In genomic region chr12:5215836-5216747, GRCm38 (mm10) we compare ENCODE assay signal across 11 mouse cellular contexts.
DNase-seq lines count a peak whose midpoint lies in the region; ATAC-seq and TF ChIP-seq lines count a peak whose summit lies in the region.
"Had no signal": no experiment of that assay in that cellular context is flagged by ENCODE, and none has a peak within 500 bp of the region (broad histone marks: within the 10 kb centered on the region; RNA-seq: fewer than 3 reads in every experiment).

No protein-coding gene starts in this region.

- no peak overlapping the region for H3K4me2 ChIP-seq in kidney, embryonic 16.5 days (replicated peaks; ENCODE audit: low read depth, low read length)
- H3K4me2 ChIP-seq in midbrain, embryonic 13.5 days (replicated peaks), result peak overlapping the region; percentile 27; the same call in 1 of the 2 replicates
- H3K4me2 ChIP-seq: heart, embryonic 15.5 days had no signal

- intact Hi-C loops in gastrocnemius, postnatal 14 days (cut with DNase I; ENCODE audit: low total_unique reads), result no loop called here
- intact Hi-C loops in heart, postnatal 14 days (cut with DNase I), result no loop called here

- peak; percentile 43 for DNase-seq in kidney, adult 2 months
- peak; percentile 63 for DNase-seq in embryo, embryonic 11 days
- DNase-seq in gastrocnemius, postnatal 14 days, result peak; percentile 72
- DNase-seq in adrenal gland, adult 8-10 months, result no peak
- DNase-seq in ovary, postnatal 36 days (ENCODE audit: low spot score), result no peak
- DNase-seq in heart, postnatal 14 days, result no peak

- H3K27me3 ChIP-seq in kidney, adult 2 months (replicated peaks; ENCODE audit: control insufficient read depth, insufficient read depth, low read length), result no peaks in the 10 kb centered on the region
- no peaks in the 10 kb centered on the region for H3K27me3 ChIP-seq in kidney, embryonic 16.5 days (ENCODE audit: insufficient read depth, low read length)
- H3K27me3 ChIP-seq in midbrain, embryonic 13.5 days, result no peaks in the 10 kb centered on the region
- H3K27me3 ChIP-seq: heart, embryonic 15.5 days had no signal

- H3K27ac ChIP-seq in kidney, adult 2 months (ENCODE audit: insufficient read depth, low read depth, low read length), result no peak overlapping the region
- H3K27ac ChIP-seq in kidney, embryonic 16.5 days (ENCODE audit: low read length), result no peak overlapping the region
- H3K27ac ChIP-seq in midbrain, embryonic 13.5 days, result peak overlapping the region; percentile 84
- H3K27ac ChIP-seq: heart, embryonic 15.5 days; macrophage had no signal

- ATAC-seq in kidney, embryonic 16.5 days (ENCODE audit: low FRiP score, low TSS enrichment), result no peak
- ATAC-seq in midbrain, embryonic 13.5 days, result peak; percentile 84
- ATAC-seq: activated CD4-positive, CD25-positive, alpha-beta regulatory T cell, adult 4 months had no signal

- no peak for TF ChIP-seq POLR2A in kidney, adult 2 months (IDR thresholded peaks at IDR 0.05; ENCODE audit: low read depth, low read length)

- no peak overlapping the region for H3K4me3 ChIP-seq in kidney, adult 2 months (ENCODE audit: insufficient read depth, low read depth, low read length)
- no peak overlapping the region for H3K4me3 ChIP-seq in kidney, embryonic 16.5 days (ENCODE audit: low read length)
- no peak overlapping the region for H3K4me3 ChIP-seq in midbrain, embryonic 13.5 days (replicated peaks)
- H3K4me3 ChIP-seq: heart, embryonic 15.5 days had no signal

- no peak for TF ChIP-seq CTCF in kidney, adult 2 months (conservative IDR thresholded peaks at IDR 0.05; ENCODE audit: insufficient read depth, insufficient read length, low read depth, low read length)

- WGBS in kidney, adult 2 months, result 59% methylated on average over 15 of the region's 15 CpGs
- 59% methylated on average over 15 of the region's 15 CpGs for WGBS in kidney, embryonic 16.5 days
- 15% methylated on average over 15 of the region's 15 CpGs for WGBS in midbrain, embryonic 13.5 days

- no peak overlapping the region for H3K9ac ChIP-seq in kidney, embryonic 16.5 days (replicated peaks; ENCODE audit: low read length)
- no peak overlapping the region for H3K9ac ChIP-seq in midbrain, embryonic 13.5 days (replicated peaks)
- H3K9ac ChIP-seq: heart, embryonic 15.5 days had no signal

- no peaks in the 10 kb centered on the region for H3K36me3 ChIP-seq in kidney, adult 2 months (ENCODE audit: control insufficient read depth, insufficient read depth, low read length)
- no peaks in the 10 kb centered on the region for H3K36me3 ChIP-seq in kidney, embryonic 16.5 days (ENCODE audit: insufficient read depth, low read length)
- H3K36me3 ChIP-seq in midbrain, embryonic 13.5 days, result no peaks in the 10 kb centered on the region
- H3K36me3 ChIP-seq: heart, embryonic 15.5 days had no signal

- no peaks in the 10 kb centered on the region for H3K9me3 ChIP-seq in kidney, embryonic 16.5 days (ENCODE audit: low read length)
- H3K9me3 ChIP-seq in midbrain, embryonic 13.5 days, result no peaks in the 10 kb centered on the region
- H3K9me3 ChIP-seq: heart, embryonic 15.5 days had no signal

- H3K4me1 ChIP-seq in kidney, adult 2 months (ENCODE audit: control insufficient read depth, insufficient read depth, low read length), result peaks cover 15% of the 10 kb centered on the region
- H3K4me1 ChIP-seq in kidney, embryonic 16.5 days (ENCODE audit: insufficient read depth, low read length), result peaks cover 14% of the 10 kb centered on the region
- H3K4me1 ChIP-seq in midbrain, embryonic 13.5 days (replicated peaks), result peaks cover 73% of the 10 kb centered on the region

Comparison
In these comparisons a context has a peak if more than half of its experiments do, and no peak if none do; other contexts are left out.
1. DNase-seq: peak in kidney, adult 2 months (single experiment), embryo, embryonic 11 days (single experiment) and gastrocnemius, postnatal 14 days (single experiment); none in adrenal gland, adult 8-10 months (single experiment), ovary, postnatal 36 days (single experiment) and heart, postnatal 14 days (0 of 2).